Mouse (Mus musculus): ENCODE results near the gene Cdc25b. TPM values are rescaled to one million over a fixed set of nuclear protein-coding genes. Genes with fewer than 3 reads are reported as not detected.

The Cdc25b gene
- total RNA-seq (2023) = 53.7 TPM

GRCm38 (mm10) chr2:131186771-131187601 is at the start of gene Cdc25b, which contains the start of gene Spef1:
Gene Cdc25b, plus strand, starts transcription at chr2:131186949.
Gene Spef1, minus strand, starts transcription at chr2:131187282.

DNA sequence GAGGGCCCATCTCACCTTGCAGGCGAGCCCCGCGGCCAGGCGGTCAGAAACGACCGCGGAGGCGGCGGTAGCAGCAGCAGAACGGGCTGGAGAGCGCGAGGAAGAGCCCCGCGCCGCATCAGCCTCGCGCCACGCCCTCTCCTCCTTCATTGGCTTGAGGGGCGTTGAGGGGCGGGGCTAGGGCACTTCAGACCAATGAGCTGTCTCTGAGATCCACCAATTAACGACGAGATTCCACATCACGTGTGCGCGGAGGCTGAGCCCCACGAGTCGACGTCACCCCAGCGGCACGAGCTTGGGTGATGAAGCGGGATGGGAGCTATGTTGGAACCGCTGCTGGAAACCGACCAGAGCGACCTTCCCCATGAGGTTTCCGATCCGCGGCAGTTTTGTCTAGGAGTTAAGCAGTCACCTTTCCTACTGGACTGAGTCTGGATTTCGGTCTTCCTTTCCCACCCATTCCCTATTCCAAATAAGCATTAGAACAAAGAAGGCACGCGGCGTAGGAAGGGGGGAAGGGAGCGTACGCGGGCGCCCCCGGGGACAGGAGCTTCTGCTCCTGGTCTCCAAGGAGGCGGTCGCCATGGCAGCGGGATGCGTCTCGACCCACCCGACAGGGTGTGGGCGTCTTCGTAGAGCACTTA is 26.7 kb upstream of the Cdc25b start, which contains the start of gene 1700037H04Rik:
TSS of gene 1700037H04Rik (minus strand) at position 144 of the 644 bp plus-strand sequence.

GRCm38 (mm10) chr2:131179990-131180587 is 6.7 kb upstream of the Cdc25b start, which contains the start of gene Cenpb:
Gene Cenpb, minus strand, starts transcription at chr2:131180067.

GRCm38 (mm10) chr2:131206778-131207177 is 20.0 kb downstream of the Cdc25b start, which contains the start of gene Ap5s1:
Gene Ap5s1, plus strand, starts transcription at chr2:131207078.

GRCm38 (mm10) chr2:131233307-131234126 is 46.8 kb downstream of the Cdc25b start, which contains the start of gene Mavs:
Gene Mavs, plus strand, starts transcription at chr2:131234063.

Other genes starting within 250 kb of the Cdc25b start
- gene Gfra4, start 143.9 kb upstream of the Cdc25b start, total RNA-seq (2023) = not detected
- not detected for gene Adam33, start 123.1 kb upstream of the Cdc25b start, total RNA-seq (2023)
- 0.21 TPM for gene Siglec1, start 100.2 kb upstream of the Cdc25b start, total RNA-seq (2023)
- not detected for gene Hspa12b, start 59.7 kb upstream of the Cdc25b start, total RNA-seq (2023)
- gene Gm11037, start 53.5 kb upstream of the Cdc25b start, total RNA-seq (2023) = not detected
- gene 1700037H04Rik, start 26.9 kb upstream of the Cdc25b start, total RNA-seq (2023) = 18.0 TPM
- 21.4 TPM for gene Cenpb, start 6.9 kb upstream of the Cdc25b start, total RNA-seq (2023)
- 1.6 TPM for gene Spef1, start 333 bp downstream of the Cdc25b start, total RNA-seq (2023)
- gene Ap5s1, start 20.1 kb downstream of the Cdc25b start, total RNA-seq (2023) = 11.9 TPM
- 19.8 TPM for gene Mavs, start 47.1 kb downstream of the Cdc25b start, total RNA-seq (2023)
- 59.6 TPM for gene Pank2, start 75.5 kb downstream of the Cdc25b start, total RNA-seq (2023)
- gene Rnf24, start 165.9 kb downstream of the Cdc25b start, total RNA-seq (2023) = 4.9 TPM

All from CD8-positive naive resting alpha-beta T cell, adult 57 days (primary cell).